Mouse (Mus musculus) intestine, postnatal 0 days (tissue): ENCODE data around the gene Dazap1. TPM values are rescaled to one million over a fixed set of nuclear protein-coding genes. Genes with fewer than 3 reads are reported as not detected.

Experiments used
- ATAC-seq: fragments of 200-750 bp; cut with Nextera tagmentation; 2 replicates; pipeline ENCODE4 v1.8.0; 2017; ENCODE audit warnings: mild to moderate bottlenecking, moderate TSS enrichment, moderate library complexity
- H3K27ac ChIP-seq: fragments of 300-500 bp; sonication (generic); 2 replicates; pipeline ENCODE4 v1.5.1; 2014; ENCODE audit warnings: mild to moderate bottlenecking, low read depth, low read length, moderate library complexity
- H3K27me3 ChIP-seq: fragments of 300-500 bp; sonication (generic); replicated peaks from 2 replicates; pipeline ENCODE4 v1.6.1; 2014; ENCODE audit warnings: low read length, mixed read lengths; ENCODE audit not compliant: control insufficient read depth, insufficient read depth
- H3K36me3 ChIP-seq: fragments of 300-500 bp; sonication (generic); 2 replicates; pipeline ENCODE4 v1.6.1; 2014; ENCODE audit warnings: mild to moderate bottlenecking, moderate library complexity; ENCODE audit not compliant: control insufficient read depth, insufficient read depth
- H3K4me1 ChIP-seq: fragments of 300-500 bp; sonication (generic); replicated peaks from 2 replicates; pipeline ENCODE4 v1.6.1; 2014; ENCODE audit warnings: antibody characterized with exemption, low read length, mixed read lengths; ENCODE audit not compliant: control insufficient read depth, insufficient read depth
- H3K4me2 ChIP-seq: fragments of 300-500 bp; sonication (generic); replicated peaks from 2 replicates; pipeline ENCODE4 v1.6.1; 2014; ENCODE audit warnings: low read depth, mild to moderate bottlenecking, moderate library complexity
- H3K4me3 ChIP-seq: fragments of 300-500 bp; sonication (generic); 2 replicates; pipeline ENCODE4 v1.5.1; 2014; ENCODE audit warnings: low read depth, low read length
- H3K9ac ChIP-seq: fragments of 300-500 bp; sonication (generic); 2 replicates; pipeline ENCODE4 v1.6.1; 2014; ENCODE audit warnings: mild to moderate bottlenecking, low read depth, low read length
- H3K9me3 ChIP-seq: fragments of 300-500 bp; sonication (generic); 2 replicates; pipeline ENCODE4 v1.6.1; 2016; ENCODE audit warnings: mixed run types; ENCODE audit not compliant: control insufficient read depth
- CTCF ChIP-seq: sonication (generic); IDR thresholded peaks from 2 replicates; pipeline ENCODE4 v1.5.1; 2016; ENCODE audit warnings: low read depth, mild to moderate bottlenecking, control low read depth, antibody characterized with exemption, moderate library complexity
- WGBS: fragments of 180-500 bp; shearing (Covaris S2); extraction: QIAGEN DNeasy Blood & Tissue Kit; methylation state at CpG from one replicate; pipeline ENCODE4 v1.1.7; 2014; 5-methylcytosine and 5-hydroxymethylcytosine counted together
- polyA plus RNA-seq: library from polyadenylated mRNA; unstranded; fragments of >200 nt; fragmentation: Nextera tagmentation; extraction: Ambion mirVana; gene quantifications from 2 replicates; pipeline ENCODE4 v1.2.1, GENCODE M21; 2015

Dazap1 gene
- polyA plus RNA-seq, 1 experiment from 2014 or later = 26.6 TPM

DNA sequence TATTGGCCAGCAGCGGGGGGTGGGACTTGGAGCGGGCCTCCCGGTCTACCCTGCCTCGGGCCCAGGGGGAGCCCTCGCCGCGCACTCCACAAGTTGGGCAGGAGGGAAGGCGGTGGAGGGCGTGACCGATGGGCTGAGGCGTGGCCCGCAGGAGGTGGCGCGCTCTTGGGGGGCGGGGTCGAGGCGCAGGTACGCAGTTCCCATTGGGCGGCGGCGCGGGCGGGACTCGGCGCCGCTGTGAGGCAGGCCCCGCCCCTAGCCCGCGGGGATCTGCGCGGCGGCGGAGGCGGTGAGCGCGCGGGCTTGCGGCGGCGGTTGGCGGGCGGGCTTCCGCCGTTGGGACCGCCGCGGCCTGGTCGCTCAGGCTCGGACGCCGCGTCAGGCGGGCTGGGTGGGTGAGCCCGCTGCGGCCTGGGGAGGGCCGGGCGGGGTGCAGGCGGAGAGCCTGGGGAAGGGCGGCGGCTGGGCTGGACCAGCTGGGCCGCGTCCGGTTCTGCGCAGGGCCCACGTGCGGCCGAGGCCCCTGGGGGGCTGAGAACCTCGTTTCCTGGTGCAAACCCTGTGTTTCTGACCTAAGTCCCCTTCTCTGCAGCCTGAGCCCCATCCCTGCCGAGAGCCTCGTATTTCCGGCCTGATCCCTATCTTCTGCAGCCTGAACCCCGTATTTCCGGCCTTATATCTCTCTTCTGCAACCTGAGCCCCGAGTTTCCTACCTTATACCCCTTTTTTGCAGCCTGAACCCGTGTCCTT is 34.7 kb upstream of the Dazap1 start, which contains the start of gene Mum1:
Gene Mum1, plus strand, starts transcription at position 19 of the 750 bp plus-strand sequence.
- no peaks in the 10 kb centered on the region for H3K9me3 ChIP-seq
- peak within 1 kb of the TSS; percentile 87 for H3K4me3 ChIP-seq
- no peaks in the 10 kb centered on the region for H3K27me3 ChIP-seq
- peaks cover 23% of the 10 kb centered on the region for H3K36me3 ChIP-seq
- peak within 1 kb of the TSS; percentile 94 for H3K4me2 ChIP-seq
- under 1% methylated on average over 66 of the region's 75 CpGs for WGBS
- H3K27ac ChIP-seq = peak within 1 kb of the TSS; percentile 85
- peak; percentile 100 for ATAC-seq
- peak within 1 kb of the TSS; percentile 81 for H3K9ac ChIP-seq
- H3K4me1 ChIP-seq = no peaks in the 10 kb centered on the region; the same call in 1 of the 2 replicates
- peak; percentile 84 for TF ChIP-seq CTCF

DNA sequence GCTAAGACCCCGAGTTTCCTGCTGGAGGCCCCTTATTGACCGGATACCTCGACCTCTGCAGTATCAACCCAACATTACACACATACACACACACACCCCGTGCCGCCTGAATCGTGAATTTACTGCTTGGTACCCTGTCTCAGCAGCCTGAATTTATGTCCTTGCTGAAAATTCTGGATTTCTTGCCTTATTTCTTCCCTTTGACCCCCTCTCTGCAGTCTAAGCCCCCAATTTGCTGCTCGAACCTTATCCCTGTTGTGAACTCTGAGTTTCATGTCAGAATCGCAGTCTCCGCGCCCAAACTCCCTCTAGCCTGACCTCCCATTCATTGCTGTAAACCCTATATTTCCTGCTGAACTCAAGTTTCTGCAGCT is 34.1 kb upstream of the Dazap1 start:
- Histone ChIP-seq H3K4me2 (peak overlapping the region; percentile 94), H3K36me3 (peaks cover 27% of the 10 kb centered on the region), H3K9me3 (no peaks in the 10 kb centered on the region), H3K9ac (peak overlapping the region; percentile 81), H3K27ac (0 out of 2 replicates have a peak overlapping the region, but pooled peaks have one; percentile 85), H3K4me3 (peak overlapping the region; percentile 87), H3K27me3 (no peaks in the 10 kb centered on the region), H3K4me1 (no peaks in the 10 kb centered on the region; the same call in 1 of the 2 replicates)
- 3% methylated on average over 10 of the region's 10 CpGs for WGBS
- no peak for TF ChIP-seq CTCF
- no peak for ATAC-seq

- Histone ChIP-seq H3K9me3 (no peaks in the 10 kb centered on the region), H3K9ac (0 out of 2 replicates have a peak overlapping the region, but pooled peaks have one; percentile 11), H3K4me1 (no peaks in the 10 kb centered on the region; the same call in 1 of the 2 replicates), H3K4me3 (no peak overlapping the region), H3K27ac (no peak overlapping the region), H3K4me2 (peak overlapping the region; percentile 94), H3K27me3 (no peaks in the 10 kb centered on the region), H3K36me3 (peaks cover 36% of the 10 kb centered on the region)
- 37% methylated on average over 15 of the region's 15 CpGs for WGBS
- ATAC-seq = no peak
- no peak for TF ChIP-seq CTCF
Measured at GRCm38 (mm10) chr10:80227877-80228775, 33.2 kb upstream of the Dazap1 start.

DNA sequence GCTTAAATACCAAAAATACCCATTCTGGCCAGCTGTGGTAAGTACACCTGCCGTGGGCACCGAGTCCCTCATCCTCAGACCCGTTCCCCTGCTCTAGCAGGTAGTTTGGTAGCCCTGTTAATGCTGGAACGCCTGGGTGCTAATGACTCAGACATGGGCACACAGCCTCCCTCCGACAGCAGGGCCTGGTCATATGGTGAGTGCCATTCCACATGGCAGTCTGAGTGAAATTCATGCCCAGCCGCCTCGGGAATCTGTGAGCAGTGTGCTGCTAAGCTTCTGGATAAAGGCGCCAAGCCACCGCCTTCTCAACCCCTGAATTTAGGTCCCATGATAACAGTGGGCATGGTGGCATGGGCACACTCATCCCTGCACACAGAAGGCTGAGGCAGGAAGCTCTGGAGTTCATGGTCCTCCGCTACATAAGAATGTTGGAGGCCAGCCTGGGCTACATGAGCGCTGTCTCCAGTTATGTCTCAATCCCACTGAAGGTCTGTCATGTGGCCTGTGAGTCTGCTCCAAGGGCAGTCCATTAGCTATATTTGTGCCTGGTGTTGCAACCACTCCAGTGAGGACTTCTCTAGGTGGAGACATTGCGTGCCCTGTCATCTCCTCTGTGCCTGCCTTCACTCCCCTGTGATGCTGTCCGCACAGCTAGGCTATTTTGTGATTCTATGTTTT is 25.0 kb upstream of the Dazap1 start:
- no peak overlapping the region for H3K27ac ChIP-seq
- no peak for TF ChIP-seq CTCF
- WGBS = 96% methylated on average over 13 of the region's 13 CpGs
- no peaks in the 10 kb centered on the region for H3K4me1 ChIP-seq
- H3K36me3 ChIP-seq = peaks cover 94% of the 10 kb centered on the region
- no peak overlapping the region for H3K4me2 ChIP-seq
- no peaks in the 10 kb centered on the region for H3K27me3 ChIP-seq
- H3K4me3 ChIP-seq = no peak overlapping the region
- no peak overlapping the region for H3K9ac ChIP-seq
- ATAC-seq = no peak
- no peaks in the 10 kb centered on the region for H3K9me3 ChIP-seq

DNA sequence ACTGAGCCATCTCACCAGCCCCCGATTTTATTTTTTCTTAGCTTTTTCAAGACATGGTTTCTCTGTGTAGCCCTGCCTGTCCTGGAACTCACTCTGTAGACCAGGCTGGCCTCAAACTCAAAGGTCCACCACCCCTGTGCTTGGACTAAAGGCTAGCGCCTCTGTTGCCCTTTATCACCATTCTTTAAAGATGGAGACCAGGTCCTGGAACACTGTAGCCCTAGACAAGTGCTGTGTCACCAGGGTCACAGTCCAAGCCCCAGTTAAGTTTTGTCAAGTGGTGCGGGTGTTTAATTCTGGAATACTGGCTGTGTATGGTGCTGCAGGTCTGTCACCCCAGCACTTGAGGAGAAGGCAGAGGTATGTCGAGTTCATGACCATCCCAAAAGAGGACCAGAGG is 24.3 kb upstream of the Dazap1 start:
- Histone ChIP-seq H3K4me2 (no peak overlapping the region), H3K4me3 (no peak overlapping the region), H3K27ac (no peak overlapping the region), H3K9me3 (no peaks in the 10 kb centered on the region), H3K9ac (no peak overlapping the region), H3K27me3 (no peaks in the 10 kb centered on the region), H3K36me3 (peaks cover 93% of the 10 kb centered on the region), H3K4me1 (no peaks in the 10 kb centered on the region)
- no peak for ATAC-seq
- 92% methylated on average over 4 of the region's 4 CpGs for WGBS
- TF ChIP-seq CTCF = no peak
